Mouse (Mus musculus) intestine, embryonic 15.5 days (tissue): ENCODE results near the gene Gsk3a. TPM values are rescaled to one million over a fixed set of nuclear protein-coding genes. Genes with fewer than 3 reads are reported as not detected.

Experiments
- ATAC-seq: fragments of 200-750 bp; cut with Nextera tagmentation; 2 replicates; pipeline ENCODE4 v1.8.0; 2017; ENCODE audit warnings: moderate TSS enrichment, moderate library complexity
- H3K27ac ChIP-seq: fragments of 300-500 bp; sonication (generic); 2 replicates; pipeline ENCODE4 v1.5.1; 2015; ENCODE audit warnings: mild to moderate bottlenecking, inconsistent platforms
- H3K27me3 ChIP-seq: fragments of 300-500 bp; sonication (generic); replicated peaks from 2 replicates; pipeline ENCODE4 v1.6.1; 2015; ENCODE audit warnings: inconsistent platforms
- H3K36me3 ChIP-seq: fragments of 300-500 bp; sonication (generic); 2 replicates; pipeline ENCODE4 v1.6.1; 2015; ENCODE audit warnings: inconsistent platforms
- H3K4me1 ChIP-seq: fragments of 300-500 bp; sonication (generic); replicated peaks from 2 replicates; pipeline ENCODE4 v1.6.1; 2015; ENCODE audit warnings: inconsistent platforms
- H3K4me2 ChIP-seq: fragments of 300-500 bp; sonication (generic); replicated peaks from 2 replicates; pipeline ENCODE4 v1.6.1; 2015; ENCODE audit warnings: mild to moderate bottlenecking, inconsistent platforms
- H3K4me3 ChIP-seq: fragments of 300-500 bp; sonication (generic); replicated peaks from 2 replicates; pipeline ENCODE4 v1.5.1; 2015; ENCODE audit warnings: inconsistent platforms
- H3K9ac ChIP-seq: fragments of 300-500 bp; sonication (generic); 2 replicates; pipeline ENCODE4 v1.6.1; 2015; ENCODE audit warnings: inconsistent platforms
- H3K9me3 ChIP-seq: fragments of 300-500 bp; sonication (generic); 2 replicates; pipeline ENCODE4 v1.6.1; 2016; ENCODE audit warnings: inconsistent platforms
- WGBS: fragments of 180-500 bp; shearing (Covaris S2); methylation state at CpG from one replicate; pipeline ENCODE4 v1.1.7; 2015; 5-methylcytosine and 5-hydroxymethylcytosine counted together
- polyA plus RNA-seq: library from polyadenylated mRNA; unstranded; fragments of >200 nt; fragmentation: Nextera tagmentation; extraction: Ambion mirVana; gene quantifications from 2 replicates; pipeline ENCODE4 v1.2.1, GENCODE M21; 2015

Gene Gsk3a
- polyA plus RNA-seq, 1 experiment from 2014 or later = 8.0 TPM

GRCm38 (mm10) chr7:25206094-25206830, 31.4 kb downstream of the Gsk3a start:
- Histone ChIP-seq H3K36me3 (peaks cover 8% of the 10 kb centered on the region), H3K27ac (no peak overlapping the region), H3K4me1 (peaks cover 16% of the 10 kb centered on the region), H3K4me2 (no peak overlapping the region), H3K9ac (no peak overlapping the region), H3K9me3 (no peaks in the 10 kb centered on the region), H3K4me3 (no peak overlapping the region), H3K27me3 (no peaks in the 10 kb centered on the region)
- ATAC-seq = no peak
- 77% methylated on average over 16 of the region's 16 CpGs for WGBS

GRCm38 (mm10) chr7:25205355-25206093, 32.1 kb downstream of the Gsk3a start:
- no peak for ATAC-seq
- Histone ChIP-seq H3K27ac (0 out of 2 replicates have a peak overlapping the region, but pooled peaks have one; percentile 1), H3K36me3 (peaks cover 6% of the 10 kb centered on the region), H3K9ac (no peak overlapping the region), H3K4me3 (no peak overlapping the region), H3K4me1 (peaks cover 16% of the 10 kb centered on the region), H3K9me3 (no peaks in the 10 kb centered on the region), H3K4me2 (0 out of 2 replicates have a peak overlapping the region, but pooled peaks have one; percentile 17), H3K27me3 (no peaks in the 10 kb centered on the region)
- 74% methylated on average over 16 of the region's 16 CpGs for WGBS

GRCm38 (mm10) chr7:25203624-25204023, 34.0 kb downstream of the Gsk3a start:
- Histone ChIP-seq H3K9ac (no peak overlapping the region), H3K4me3 (no peak overlapping the region), H3K36me3 (peaks cover 5% of the 10 kb centered on the region), H3K9me3 (no peaks in the 10 kb centered on the region), H3K4me1 (peaks cover 10% of the 10 kb centered on the region), H3K27ac (no peak overlapping the region), H3K4me2 (no peak overlapping the region), H3K27me3 (no peaks in the 10 kb centered on the region)
- 83% methylated on average over 20 of the region's 20 CpGs for WGBS
- no peak for ATAC-seq

GRCm38 (mm10) chr7:25197384-25198018, 40.1 kb downstream of the Gsk3a start:
- ATAC-seq = peak; percentile 92
- Histone ChIP-seq H3K4me3 (no peak overlapping the region), H3K27me3 (no peaks in the 10 kb centered on the region), H3K4me2 (no peak overlapping the region), H3K27ac (no peak overlapping the region), H3K36me3 (no peaks in the 10 kb centered on the region), H3K4me1 (0 out of 2 replicates have a peak, but pooled peaks cover 3% of the 10 kb centered on the region), H3K9ac (no peak overlapping the region), H3K9me3 (no peaks in the 10 kb centered on the region)
- 41% methylated on average over 10 of the region's 10 CpGs for WGBS

GRCm38 (mm10) chr7:25196107-25196506, 41.5 kb downstream of the Gsk3a start:
- Histone ChIP-seq H3K4me3 (no peak overlapping the region), H3K9me3 (no peaks in the 10 kb centered on the region), H3K4me1 (0 out of 2 replicates have a peak, but pooled peaks cover 3% of the 10 kb centered on the region), H3K27ac (no peak overlapping the region), H3K9ac (no peak overlapping the region), H3K36me3 (no peaks in the 10 kb centered on the region), H3K27me3 (no peaks in the 10 kb centered on the region), H3K4me2 (no peak overlapping the region)
- no peak for ATAC-seq
- WGBS = 81% methylated on average over 9 of the region's 9 CpGs

- Histone ChIP-seq H3K36me3 (no peaks in the 10 kb centered on the region), H3K27ac (no peak overlapping the region), H3K4me3 (no peak overlapping the region), H3K4me2 (no peak overlapping the region), H3K27me3 (no peaks in the 10 kb centered on the region), H3K9ac (no peak overlapping the region), H3K4me1 (0 out of 2 replicates have a peak, but pooled peaks cover 3% of the 10 kb centered on the region), H3K9me3 (no peaks in the 10 kb centered on the region)
- ATAC-seq = no peak
- 77% methylated on average over 3 of the region's 3 CpGs for WGBS
Observed at GRCm38 (mm10) chr7:25195148-25195547, 42.5 kb downstream of the Gsk3a start.

GRCm38 (mm10) chr7:25192110-25192509, 45.5 kb downstream of the Gsk3a start:
- no peaks in the 10 kb centered on the region for H3K27me3 ChIP-seq
- H3K9ac ChIP-seq = no peak overlapping the region
- ATAC-seq = no peak
- no peak overlapping the region for H3K27ac ChIP-seq
- H3K4me3 ChIP-seq = no peak overlapping the region
- H3K9me3 ChIP-seq = no peaks in the 10 kb centered on the region
- no peak overlapping the region for H3K4me2 ChIP-seq
- no peaks in the 10 kb centered on the region for H3K36me3 ChIP-seq
- WGBS = 78% methylated on average over 8 of the region's 8 CpGs
- H3K4me1 ChIP-seq = no peaks in the 10 kb centered on the region

- Histone ChIP-seq H3K4me2 (no peak overlapping the region), H3K27ac (no peak overlapping the region), H3K4me3 (no peak overlapping the region), H3K9me3 (no peaks in the 10 kb centered on the region), H3K36me3 (no peaks in the 10 kb centered on the region), H3K4me1 (no peaks in the 10 kb centered on the region), H3K27me3 (no peaks in the 10 kb centered on the region), H3K9ac (no peak overlapping the region)
- no peak for ATAC-seq
- 79% methylated on average over 11 of the region's 11 CpGs for WGBS
Observed at GRCm38 (mm10) chr7:25190806-25191205, 46.8 kb downstream of the Gsk3a start.

- peak; percentile 86 for ATAC-seq
- WGBS = 25% methylated on average over 21 of the region's 21 CpGs
- Histone ChIP-seq H3K27me3 (peaks cover 13% of the 10 kb centered on the region), H3K4me2 (0 out of 2 replicates have a peak overlapping the region, but pooled peaks have one; percentile 17), H3K27ac (no peak overlapping the region), H3K4me3 (no peak overlapping the region), H3K9me3 (no peaks in the 10 kb centered on the region), H3K36me3 (no peaks in the 10 kb centered on the region), H3K4me1 (no peaks in the 10 kb centered on the region), H3K9ac (no peak overlapping the region)
Observed at GRCm38 (mm10) chr7:25187662-25188650, 49.7 kb downstream of the Gsk3a start.

- Histone ChIP-seq H3K9me3 (no peaks in the 10 kb centered on the region), H3K36me3 (no peaks in the 10 kb centered on the region), H3K4me2 (no peak overlapping the region), H3K27me3 (peaks cover 47% of the 10 kb centered on the region), H3K9ac (no peak overlapping the region), H3K4me1 (peaks cover 5% of the 10 kb centered on the region), H3K27ac (no peak overlapping the region), H3K4me3 (no peak overlapping the region)
- no peak for ATAC-seq
- WGBS = 79% methylated on average over 6 of the region's 6 CpGs
Observed at GRCm38 (mm10) chr7:25184091-25184490, 53.6 kb downstream of the Gsk3a start.

GRCm38 (mm10) chr7:25181814-25182213, 55.8 kb downstream of the Gsk3a start:
- no peak for ATAC-seq
- no peak overlapping the region for H3K27ac ChIP-seq
- WGBS = 7% methylated on average over 21 of the region's 21 CpGs
- H3K4me3 ChIP-seq = no peak overlapping the region
- H3K36me3 ChIP-seq = no peaks in the 10 kb centered on the region
- H3K4me2 ChIP-seq = peak overlapping the region; percentile 26; the same call in 1 of the 2 replicates
- no peaks in the 10 kb centered on the region for H3K9me3 ChIP-seq
- peaks cover 14% of the 10 kb centered on the region for H3K4me1 ChIP-seq
- H3K27me3 ChIP-seq = peaks cover 68% of the 10 kb centered on the region
- no peak overlapping the region for H3K9ac ChIP-seq
